Mouse (Mus musculus): ENCODE data around the gene Xrcc4.
A peak's percentile ranks its signal among the peaks of the same experiment; 100 is the strongest.
"Not testable (repeated sequence)": the region's sequence is repeated elsewhere in the genome, so short reads cannot be mapped to it uniquely, and the experiment has no call there.

The Xrcc4 gene

GRCm38 (mm10) chr13:90088962-90089824, at the start of gene Xrcc4, which contains the start of gene Tmem167:
TSS of gene Xrcc4 (minus strand) at chr13:90089608.
TSS of gene Tmem167 (plus strand) at chr13:90089123.
- DNase-seq (ENCODE audit: low spot score) = peak; percentile 98

- DNase-seq (ENCODE audit: low spot score) = no peak
Observed at GRCm38 (mm10) chr13:90136156-90136910, 46.9 kb upstream of the Xrcc4 start.

GRCm38 (mm10) chr13:90111681-90112080, 22.3 kb upstream of the Xrcc4 start:
- no peak for DNase-seq (ENCODE audit: low spot score)

GRCm38 (mm10) chr13:90108746-90109145, 19.3 kb upstream of the Xrcc4 start:
- DNase-seq (ENCODE audit: low spot score) = not testable (repeated sequence)

GRCm38 (mm10) chr13:90106139-90106538, 16.7 kb upstream of the Xrcc4 start:
- no peak for DNase-seq (ENCODE audit: low spot score)

GRCm38 (mm10) chr13:90101514-90101913, 12.1 kb upstream of the Xrcc4 start:
- no peak for DNase-seq (ENCODE audit: low spot score)

- DNase-seq (ENCODE audit: low spot score) = no peak
Observed at GRCm38 (mm10) chr13:90089825-90090183, 396 bp upstream of the Xrcc4 start.

- no peak for DNase-seq (ENCODE audit: low spot score)
Observed at GRCm38 (mm10) chr13:90061877-90062276, 27.5 kb downstream of the Xrcc4 start.

- DNase-seq (ENCODE audit: low spot score) = no peak
Observed at GRCm38 (mm10) chr13:90052408-90052807, 37.0 kb downstream of the Xrcc4 start.

GRCm38 (mm10) chr13:90051735-90052134, 37.7 kb downstream of the Xrcc4 start:
- peak; percentile 35 for DNase-seq (ENCODE audit: low spot score)

GRCm38 (mm10) chr13:90039613-90040012, 49.8 kb downstream of the Xrcc4 start:
- peak; percentile 91 for DNase-seq (ENCODE audit: low spot score)

GRCm38 (mm10) chr13:90032977-90033376, 56.4 kb downstream of the Xrcc4 start:
- DNase-seq (ENCODE audit: low spot score) = no peak

- DNase-seq (ENCODE audit: low spot score) = no peak
Observed at GRCm38 (mm10) chr13:90032523-90032922, 56.9 kb downstream of the Xrcc4 start.

- DNase-seq (ENCODE audit: low spot score) = peak; percentile 52
Observed at GRCm38 (mm10) chr13:90030911-90031310, 58.5 kb downstream of the Xrcc4 start.

GRCm38 (mm10) chr13:90012620-90013019, 76.8 kb downstream of the Xrcc4 start:
- DNase-seq (ENCODE audit: low spot score) = no peak

GRCm38 (mm10) chr13:90012198-90012597, 77.2 kb downstream of the Xrcc4 start:
- DNase-seq (ENCODE audit: low spot score) = no peak

- DNase-seq (ENCODE audit: low spot score) = no peak
Observed at GRCm38 (mm10) chr13:90011129-90011528, 78.3 kb downstream of the Xrcc4 start.

- no peak for DNase-seq (ENCODE audit: low spot score)
Observed at GRCm38 (mm10) chr13:90009786-90010185, 79.6 kb downstream of the Xrcc4 start.

- no peak for DNase-seq (ENCODE audit: low spot score)
Observed at GRCm38 (mm10) chr13:90005561-90005960, 83.8 kb downstream of the Xrcc4 start.

- DNase-seq (ENCODE audit: low spot score) = no peak
Observed at GRCm38 (mm10) chr13:89997531-89997930, 91.9 kb downstream of the Xrcc4 start.

- no peak for DNase-seq (ENCODE audit: low spot score)
Observed at GRCm38 (mm10) chr13:89986087-89986486, 103.3 kb downstream of the Xrcc4 start.

- no peak for DNase-seq (ENCODE audit: low spot score)
Observed at GRCm38 (mm10) chr13:89970940-89971339, 118.5 kb downstream of the Xrcc4 start.

- DNase-seq (ENCODE audit: low spot score) = peak; percentile 54
Observed at GRCm38 (mm10) chr13:89968671-89969070, 120.7 kb downstream of the Xrcc4 start.

All from embryo, embryonic 10 days (tissue).